Mouse (Mus musculus) layer of hippocampus, postnatal 25 days (tissue): ENCODE results near the gene Gm3460. TPM values are rescaled to one million over a fixed set of nuclear protein-coding genes. Genes with fewer than 3 reads are reported as not detected.
"Not testable (repeated sequence)": the region's sequence is repeated elsewhere in the genome, so short reads cannot be mapped to it uniquely, and the experiment has no call there.

Experiments
- DNase-seq, 2 experiments: peaks; one replicate each; pipeline ENCODE4 v3.0.0; 2022; ENCODE audit warnings: mixed read lengths in 2 of 2, low spot score in 1 of 2; ENCODE audit errors: extremely low spot score in 1 of 2
- total RNA-seq, 2 experiments: library from RNA; stranded (reverse); gene quantifications; 2 replicates each; pipeline ENCODE4 v1.2.3; 2021

Gm3460 gene
- not detected for total RNA-seq

DNA sequence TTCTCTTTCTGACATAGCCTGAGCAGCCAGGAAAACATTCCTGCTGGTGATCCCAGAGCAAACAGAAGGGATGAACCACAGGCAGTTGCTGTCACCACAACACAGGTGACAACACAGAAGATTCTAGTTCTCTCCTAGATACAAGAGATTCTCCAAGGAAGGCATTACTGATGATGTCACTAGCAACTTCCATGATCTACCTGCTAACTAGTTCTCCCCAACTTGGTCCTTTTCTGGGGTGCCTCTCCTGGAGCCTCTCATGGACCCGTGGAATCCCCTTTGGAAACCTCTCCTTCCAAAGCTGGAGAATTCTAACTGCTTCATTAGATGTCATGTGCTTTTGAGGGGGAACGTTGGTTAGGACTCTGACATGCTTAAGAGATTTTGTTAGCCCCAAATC, at the start of gene Gm3460:
Gm3460 (minus strand) TSS at position 101 of the 400 bp plus-strand sequence.
- not testable (repeated sequence) for DNase-seq

DNA sequence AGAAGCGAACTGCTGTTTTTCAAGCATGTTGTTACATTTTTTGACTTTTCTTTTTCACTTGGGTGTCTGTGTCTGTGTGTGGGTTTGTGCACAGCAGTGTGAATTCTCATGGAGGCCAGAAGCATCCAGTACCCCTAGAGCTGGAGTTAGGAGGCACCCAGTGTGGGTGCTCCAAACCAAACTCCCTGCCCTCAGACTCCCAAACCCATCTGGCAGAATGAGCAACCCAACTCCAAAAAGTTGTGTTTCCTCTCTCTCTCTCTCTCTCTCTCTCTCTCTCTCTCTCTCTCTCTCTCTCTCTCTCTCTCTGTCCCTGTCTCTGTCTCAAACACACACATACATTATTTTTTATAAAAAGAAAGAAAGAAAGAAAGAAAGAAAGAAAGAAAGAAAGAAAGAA, 15.8 kb downstream of the Gm3460 start:
- peak; percentile 2 to 5 for DNase-seq

DNA sequence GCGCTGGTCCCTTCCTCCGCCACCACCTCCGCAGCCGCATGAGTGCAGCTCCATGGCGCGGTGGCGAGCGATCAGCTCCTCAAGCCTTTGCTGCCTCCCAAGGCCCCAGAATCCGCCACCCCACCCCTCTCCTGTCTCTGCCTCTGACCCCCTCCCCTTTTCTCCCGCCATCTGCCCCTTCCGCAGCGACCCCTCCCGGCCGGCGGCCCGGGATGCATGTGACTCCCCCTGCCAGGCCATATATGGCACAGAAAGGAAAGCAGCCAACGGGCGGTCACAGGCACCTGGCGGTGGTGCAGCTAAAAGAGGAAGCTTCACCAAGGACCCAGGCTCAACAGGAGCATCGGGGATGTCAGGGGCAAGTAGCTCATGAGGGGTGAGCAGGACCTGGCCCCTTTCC, 17.2 kb downstream of the Gm3460 start:
- peak; percentile 4 to 12 for DNase-seq

DNA sequence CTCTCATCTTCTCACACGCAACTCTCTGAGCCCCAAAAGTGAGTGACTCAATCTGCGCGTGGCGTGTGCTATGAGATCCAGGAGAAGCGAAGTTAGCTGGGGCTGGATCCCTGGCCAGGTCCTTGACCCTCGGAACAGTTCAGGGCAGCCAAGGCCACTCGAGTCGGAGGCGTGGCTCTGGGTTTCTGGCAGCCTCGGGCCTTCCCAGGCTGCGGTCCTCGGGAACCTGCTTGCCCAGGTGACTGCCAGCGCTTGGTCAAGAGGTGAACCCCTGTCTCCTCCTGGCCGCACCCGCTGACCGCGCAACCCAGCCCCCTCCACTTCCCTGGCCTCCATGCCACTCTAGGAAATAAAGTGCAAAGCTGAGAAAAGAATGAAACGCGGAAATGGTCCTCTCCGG, 17.7 kb downstream of the Gm3460 start:
- DNase-seq = not testable (repeated sequence)

DNA sequence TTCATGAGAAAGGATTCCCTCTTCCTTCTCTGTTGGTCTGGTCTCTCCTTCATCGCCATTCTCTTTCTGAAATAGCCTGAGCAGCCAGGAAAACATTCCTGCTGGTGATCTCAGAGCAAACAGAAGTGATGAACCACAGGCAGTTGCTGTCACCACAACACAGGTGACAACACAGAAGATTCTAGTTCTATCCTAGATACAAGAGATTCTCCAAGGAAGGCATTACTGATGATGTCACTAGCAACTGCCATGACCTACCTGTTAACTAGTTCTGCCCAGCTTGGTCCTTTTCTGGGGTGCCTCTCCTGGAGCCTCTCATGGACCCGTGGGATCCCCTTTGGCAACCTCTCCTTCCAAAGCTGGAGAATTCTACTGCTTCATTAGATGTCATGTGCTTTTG, 31.7 kb downstream of the Gm3460 start, which contains the start of gene Gm3629:
Gm3629 (minus strand) TSS at position 101 of the 400 bp plus-strand sequence.
- DNase-seq = not testable (repeated sequence)

Other genes starting within 250 kb of the Gm3460 start
- not detected for gene Gm16440, start 232.1 kb downstream of the Gm3460 start, total RNA-seq
- gene Gm3591, start 209.9 kb downstream of the Gm3460 start, total RNA-seq = 1 to 10 TPM in 1 of 2 experiments, under 1 TPM in 1; 0.61 to 1.5 TPM
- gene Gm3594, start 177.8 kb downstream of the Gm3460 start, total RNA-seq = not detected
- not detected for gene Gm8356, start 85.1 kb downstream of the Gm3460 start, total RNA-seq
- gene Gm3629, start 31.8 kb downstream of the Gm3460 start, total RNA-seq = under 1 TPM; 0.52 to 0.98 TPM
- under 1 TPM in 1 of 2 experiments, not detected in 1; 0.21 TPM for gene Gm10251, start 61.8 kb upstream of the Gm3460 start, total RNA-seq
- gene Gm8050, start 97.8 kb upstream of the Gm3460 start, total RNA-seq = not detected
- 1 to 10 TPM; 2.1 to 3.2 TPM for gene Gm3636, start 119.9 kb upstream of the Gm3460 start, total RNA-seq
- not detected for gene Gm8362, start 152.0 kb upstream of the Gm3460 start, total RNA-seq
- gene Gm3642, start 217.9 kb upstream of the Gm3460 start, total RNA-seq = not detected